Mouse (Mus musculus) forebrain, embryonic 14.5 days (tissue): Measurements from ENCODE around the gene Rras. TPM values are rescaled to one million over a fixed set of nuclear protein-coding genes. Genes with fewer than 3 reads are reported as not detected.

ENCODE experiments used
- ATAC-seq: fragments of 200-750 bp; cut with Nextera tagmentation; 2 replicates; pipeline ENCODE4 v1.8.0; 2017; ENCODE audit warnings: mild to moderate bottlenecking, moderate library complexity
- DNase-seq: peaks from one replicate; pipeline ENCODE4 v3.0.0-alpha.2; 2015; ENCODE audit warnings: low spot score
- H3K27ac ChIP-seq: fragments of 300-500 bp; sonication (generic); 2 replicates; pipeline ENCODE4 v1.5.1; 2014; ENCODE audit warnings: low read depth, mild to moderate bottlenecking, control low read depth, low read length, moderate library complexity
- H3K27me3 ChIP-seq: fragments of 300-500 bp; sonication (generic); replicated peaks from 2 replicates; pipeline ENCODE4 v1.6.1; 2014; ENCODE audit warnings: low read length, control low read depth, mixed read lengths; ENCODE audit not compliant: control insufficient read depth, insufficient read depth
- H3K36me3 ChIP-seq: fragments of 300-500 bp; sonication (generic); 2 replicates; pipeline ENCODE4 v1.6.1; 2014; ENCODE audit warnings: low read length, control low read depth; ENCODE audit not compliant: control insufficient read depth, insufficient read depth
- H3K4me1 ChIP-seq: fragments of 300-500 bp; sonication (generic); 2 replicates; pipeline ENCODE4 v1.6.1; 2014; ENCODE audit warnings: antibody characterized with exemption, low read length, control low read depth; ENCODE audit not compliant: control insufficient read depth, insufficient read depth
- H3K4me2 ChIP-seq: fragments of 300-500 bp; sonication (generic); 2 replicates; pipeline ENCODE4 v1.6.1; 2014; ENCODE audit warnings: mild to moderate bottlenecking, control low read depth, low read length
- H3K4me3 ChIP-seq: fragments of 300-500 bp; sonication (generic); 2 replicates; pipeline ENCODE4 v1.5.1; 2014; ENCODE audit warnings: low read depth, low read length, control low read depth
- H3K9ac ChIP-seq: fragments of 300-500 bp; sonication (generic); 2 replicates; pipeline ENCODE4 v1.6.1; 2014; ENCODE audit warnings: mild to moderate bottlenecking, low read length, control low read depth, moderate library complexity
- H3K9me3 ChIP-seq: fragments of 300-500 bp; sonication (generic); replicated peaks from 2 replicates; pipeline ENCODE4 v1.6.1; 2016; ENCODE audit warnings: low read length, control low read depth, mixed read lengths; ENCODE audit not compliant: control insufficient read depth
- WGBS: fragments of 180-500 bp; shearing (Covaris S2); extraction: QIAGEN DNeasy Blood & Tissue Kit; methylation state at CpG from one replicate; pipeline ENCODE4 v1.1.7; 2014; 5-methylcytosine and 5-hydroxymethylcytosine counted together
- polyA plus RNA-seq: library from polyadenylated mRNA; unstranded; fragments of >200 nt; fragmentation: Nextera tagmentation; extraction: Ambion mirVana; gene quantifications from 2 replicates; pipeline ENCODE4 v1.2.1, GENCODE M21; 2014

Gene Rras
- polyA plus RNA-seq, 1 experiment from 2014 or later: 14.7 TPM

GRCm38 (mm10) chr7:45006503-45006902 lies 11.3 kb upstream of the Rras start:
- H3K9me3 ChIP-seq: no peaks in the 10 kb centered on the region
- no peaks in the 10 kb centered on the region for H3K4me1 ChIP-seq
- H3K4me3 ChIP-seq: no peak overlapping the region
- DNase-seq: no peak
- 98% methylated on average over 12 of the region's 12 CpGs for WGBS
- no peak overlapping the region for H3K9ac ChIP-seq
- H3K27me3 ChIP-seq: no peaks in the 10 kb centered on the region
- no peak for ATAC-seq
- H3K27ac ChIP-seq: no peak overlapping the region
- H3K4me2 ChIP-seq: no peak overlapping the region
- H3K36me3 ChIP-seq: peaks cover 99% of the 10 kb centered on the region

GRCm38 (mm10) chr7:45007141-45007540 lies 10.6 kb upstream of the Rras start:
- DNase-seq (no peak), ATAC-seq (no peak)
- Histone ChIP-seq H3K4me3 (no peak overlapping the region), H3K27ac (no peak overlapping the region), H3K9me3 (no peaks in the 10 kb centered on the region), H3K4me2 (no peak overlapping the region), H3K4me1 (no peaks in the 10 kb centered on the region), H3K9ac (no peak overlapping the region), H3K36me3 (peaks cover 99% of the 10 kb centered on the region), H3K27me3 (no peaks in the 10 kb centered on the region)
- 97% methylated on average over 29 of the region's 29 CpGs for WGBS

- H3K4me3 ChIP-seq: no peak overlapping the region
- no peaks in the 10 kb centered on the region for H3K27me3 ChIP-seq
- no peak overlapping the region for H3K27ac ChIP-seq
- WGBS: 95% methylated on average over 30 of the region's 30 CpGs
- no peaks in the 10 kb centered on the region for H3K9me3 ChIP-seq
- no peaks in the 10 kb centered on the region for H3K4me1 ChIP-seq
- no peak for DNase-seq
- ATAC-seq: no peak
- no peak overlapping the region for H3K4me2 ChIP-seq
- H3K36me3 ChIP-seq: peaks cover 99% of the 10 kb centered on the region
- H3K9ac ChIP-seq: no peak overlapping the region
Observed at GRCm38 (mm10) chr7:45007846-45008245, 9.9 kb upstream of the Rras start.

DNA sequence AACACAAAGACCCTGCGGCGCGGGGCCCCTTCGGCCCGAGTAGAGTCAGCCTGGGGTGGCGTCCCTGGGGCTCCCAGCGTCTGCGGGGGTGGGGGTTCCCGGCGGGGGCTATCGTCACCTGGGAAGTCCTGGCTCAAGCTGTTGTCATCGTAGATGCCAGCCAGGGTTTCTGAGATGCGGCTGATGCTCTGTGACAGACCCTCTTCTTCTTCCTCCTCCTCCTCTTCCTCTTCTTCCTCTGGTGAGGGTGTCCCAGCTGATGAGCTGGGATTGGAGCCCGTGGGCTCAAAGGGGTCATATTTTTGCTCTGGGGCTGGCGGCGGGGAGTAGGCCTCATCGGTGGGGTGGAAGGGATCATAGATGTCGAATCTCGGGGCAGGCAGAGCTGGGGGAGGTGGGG lies 9.3 kb upstream of the Rras start:
- no peak for ATAC-seq

DNA sequence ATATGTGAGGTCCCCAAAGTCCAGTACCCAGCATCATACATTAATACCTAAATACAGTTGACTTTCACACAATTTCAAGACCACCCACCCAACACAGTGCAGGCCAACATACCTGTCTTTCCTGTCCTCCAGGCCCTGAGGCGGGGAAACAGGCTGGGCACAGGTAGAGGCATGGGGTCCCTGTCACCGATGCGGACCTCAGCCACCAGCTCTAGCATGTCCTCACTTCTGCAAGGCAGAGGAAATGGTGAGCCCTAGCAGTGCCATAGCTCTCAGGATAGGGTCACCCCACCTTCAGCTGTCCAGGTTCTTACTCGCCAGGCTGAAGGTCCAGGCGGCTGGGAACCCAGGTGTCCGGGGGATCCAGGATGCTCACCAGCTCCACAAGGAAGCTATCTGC lies 5.8 kb upstream of the Rras start:
- DNase-seq (no peak), ATAC-seq (no peak)
- Histone ChIP-seq H3K9me3 (no peaks in the 10 kb centered on the region), H3K9ac (no peak overlapping the region), H3K4me1 (peaks cover 10% of the 10 kb centered on the region), H3K4me2 (no peak overlapping the region), H3K36me3 (peaks cover 69% of the 10 kb centered on the region), H3K27me3 (no peaks in the 10 kb centered on the region), H3K4me3 (no peak overlapping the region), H3K27ac (no peak overlapping the region)
- WGBS: over 99% methylated on average over 6 of the region's 6 CpGs

More for the DNA sequence above, 9.3 kb upstream of the Rras start:
- Histone ChIP-seq H3K27ac (no peak overlapping the region), H3K9me3 (no peaks in the 10 kb centered on the region), H3K27me3 (no peaks in the 10 kb centered on the region), H3K36me3 (peaks cover 99% of the 10 kb centered on the region), H3K4me1 (no peaks in the 10 kb centered on the region), H3K9ac (no peak overlapping the region), H3K4me2 (no peak overlapping the region), H3K4me3 (no peak overlapping the region)
- DNase-seq: no peak
- 97% methylated on average over 19 of the region's 19 CpGs for WGBS

- 87% methylated on average over 4 of the region's 4 CpGs for WGBS
- H3K4me3 ChIP-seq: no peak overlapping the region
- no peak overlapping the region for H3K27ac ChIP-seq
- no peak overlapping the region for H3K4me2 ChIP-seq
- H3K36me3 ChIP-seq: peaks cover 61% of the 10 kb centered on the region
- H3K27me3 ChIP-seq: no peaks in the 10 kb centered on the region
- H3K4me1 ChIP-seq: peaks cover 14% of the 10 kb centered on the region
- H3K9me3 ChIP-seq: no peaks in the 10 kb centered on the region
- H3K9ac ChIP-seq: no peak overlapping the region
- ATAC-seq (no peak), DNase-seq (no peak)
Observed at GRCm38 (mm10) chr7:45012824-45013223, 4.9 kb upstream of the Rras start.

- 96% methylated on average over 16 of the region's 16 CpGs for whole genome bisulfite sequencing
- H3K4me1 ChIP-seq: peaks cover 14% of the 10 kb centered on the region
Observed at GRCm38 (mm10) chr7:45013366-45014095, 4.2 kb upstream of the Rras start.

GRCm38 (mm10) chr7:45014096-45014451 lies 3.7 kb upstream of the Rras start:
- Histone ChIP-seq H3K27me3 (no peaks in the 10 kb centered on the region), H3K36me3 (peaks cover 49% of the 10 kb centered on the region), H3K27ac (no peak overlapping the region), H3K4me1 (peaks cover 14% of the 10 kb centered on the region), H3K4me2 (no peak overlapping the region), H3K9me3 (no peaks in the 10 kb centered on the region), H3K9ac (peak overlapping the region; percentile 10; the same call in 1 of the 2 replicates), H3K4me3 (no peak overlapping the region)
- 94% methylated on average over 3 of the region's 3 CpGs for WGBS
- no peak for DNase-seq
- ATAC-seq: no peak

More at GRCm38 (mm10) chr7:45013366-45014095, 4.2 kb upstream of the Rras start:
- DNase-seq (no peak), ATAC-seq (no peak)
- Histone ChIP-seq H3K36me3 (peaks cover 54% of the 10 kb centered on the region), H3K9me3 (no peaks in the 10 kb centered on the region), H3K27me3 (no peaks in the 10 kb centered on the region), H3K4me2 (no peak overlapping the region), H3K9ac (peak overlapping the region; percentile 10; the same call in 1 of the 2 replicates), H3K4me3 (no peak overlapping the region), H3K27ac (no peak overlapping the region)

DNA sequence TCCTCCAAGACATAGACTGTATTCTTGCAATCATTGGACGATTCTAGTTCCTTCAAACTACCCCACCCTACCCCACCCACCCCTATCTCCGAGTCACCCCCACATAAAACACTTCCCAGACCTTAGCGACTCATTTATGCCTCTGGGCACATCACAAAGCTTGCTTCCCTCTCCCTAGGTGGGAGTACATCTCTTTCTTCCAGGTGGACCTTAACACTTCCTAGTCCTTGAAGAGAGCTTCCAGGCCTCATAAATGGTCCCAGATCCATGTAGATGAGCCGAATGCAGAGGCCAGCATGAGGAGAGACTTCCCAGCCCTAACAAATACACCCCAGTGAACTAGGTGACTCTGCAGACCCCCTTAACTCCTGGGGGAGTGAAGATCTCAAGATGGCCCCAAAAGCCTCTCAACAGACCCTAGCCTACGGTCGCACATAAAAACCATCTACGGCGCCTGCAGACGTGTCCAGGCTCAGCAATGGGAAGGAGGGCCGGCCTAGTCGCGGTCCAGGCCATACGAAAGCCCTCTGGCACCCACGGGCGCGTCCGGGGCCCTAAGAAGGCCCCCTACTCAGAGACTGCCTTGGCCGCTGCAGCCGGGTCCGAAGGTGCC lies 2.3 kb upstream of the Rras start:
- H3K36me3 ChIP-seq: peaks cover 35% of the 10 kb centered on the region
- H3K4me1 ChIP-seq: peaks cover 14% of the 10 kb centered on the region
- H3K9ac ChIP-seq: peak overlapping the region; percentile 92
- H3K4me3 ChIP-seq: peak overlapping the region; percentile 95
- H3K4me2 ChIP-seq: peak overlapping the region; percentile 76
- DNase-seq: no peak
- peak overlapping the region; percentile 82 for H3K27ac ChIP-seq
- no peaks in the 10 kb centered on the region for H3K27me3 ChIP-seq
- no peak for ATAC-seq
- 2% methylated on average over 20 of the region's 20 CpGs for WGBS
- no peaks in the 10 kb centered on the region for H3K9me3 ChIP-seq
